Mouse (Mus musculus) intestine, embryonic 15.5 days (tissue): ENCODE results near the gene Tarbp2. TPM values are rescaled to one million over a fixed set of nuclear protein-coding genes. Genes with fewer than 3 reads are reported as not detected.

Source experiments
- ATAC-seq: fragments of 200-750 bp; cut with Nextera tagmentation; 2 replicates; pipeline ENCODE4 v1.8.0; 2017; ENCODE audit warnings: moderate TSS enrichment, moderate library complexity
- H3K27ac ChIP-seq: fragments of 300-500 bp; sonication (generic); 2 replicates; pipeline ENCODE4 v1.5.1; 2015; ENCODE audit warnings: mild to moderate bottlenecking, inconsistent platforms
- H3K27me3 ChIP-seq: fragments of 300-500 bp; sonication (generic); replicated peaks from 2 replicates; pipeline ENCODE4 v1.6.1; 2015; ENCODE audit warnings: inconsistent platforms
- H3K36me3 ChIP-seq: fragments of 300-500 bp; sonication (generic); 2 replicates; pipeline ENCODE4 v1.6.1; 2015; ENCODE audit warnings: inconsistent platforms
- H3K4me1 ChIP-seq: fragments of 300-500 bp; sonication (generic); replicated peaks from 2 replicates; pipeline ENCODE4 v1.6.1; 2015; ENCODE audit warnings: inconsistent platforms
- H3K4me2 ChIP-seq: fragments of 300-500 bp; sonication (generic); replicated peaks from 2 replicates; pipeline ENCODE4 v1.6.1; 2015; ENCODE audit warnings: mild to moderate bottlenecking, inconsistent platforms
- H3K4me3 ChIP-seq: fragments of 300-500 bp; sonication (generic); replicated peaks from 2 replicates; pipeline ENCODE4 v1.5.1; 2015; ENCODE audit warnings: inconsistent platforms
- H3K9ac ChIP-seq: fragments of 300-500 bp; sonication (generic); 2 replicates; pipeline ENCODE4 v1.6.1; 2015; ENCODE audit warnings: inconsistent platforms
- H3K9me3 ChIP-seq: fragments of 300-500 bp; sonication (generic); 2 replicates; pipeline ENCODE4 v1.6.1; 2016; ENCODE audit warnings: inconsistent platforms
- WGBS: fragments of 180-500 bp; shearing (Covaris S2); methylation state at CpG from one replicate; pipeline ENCODE4 v1.1.7; 2015; 5-methylcytosine and 5-hydroxymethylcytosine counted together
- polyA plus RNA-seq: library from polyadenylated mRNA; unstranded; fragments of >200 nt; fragmentation: Nextera tagmentation; extraction: Ambion mirVana; gene quantifications from 2 replicates; pipeline ENCODE4 v1.2.1, GENCODE M21; 2015

Tarbp2 gene
- polyA plus RNA-seq, 1 experiment from 2014 or later = 94.1 TPM

- H3K9ac ChIP-seq = no peak overlapping the region
- peaks cover 11% of the 10 kb centered on the region; the same call in 1 of the 2 replicates for H3K36me3 ChIP-seq
- no peak overlapping the region for H3K27ac ChIP-seq
- H3K4me3 ChIP-seq = no peak overlapping the region
- no peaks in the 10 kb centered on the region for H3K9me3 ChIP-seq
- peaks cover 27% of the 10 kb centered on the region for H3K4me1 ChIP-seq
- no peaks in the 10 kb centered on the region for H3K27me3 ChIP-seq
- ATAC-seq = no peak
- H3K4me2 ChIP-seq = no peak overlapping the region
Measured at GRCm38 (mm10) chr15:102507561-102507960, 10.4 kb upstream of the Tarbp2 start.

GRCm38 (mm10) chr15:102508336-102508735, 9.7 kb upstream of the Tarbp2 start:
- 87% methylated on average over 3 of the region's 3 CpGs for WGBS

GRCm38 (mm10) chr15:102510110-102510509, 7.9 kb upstream of the Tarbp2 start:
- Histone ChIP-seq H3K4me1 (peaks cover 27% of the 10 kb centered on the region), H3K9ac (peak overlapping the region; percentile 61), H3K36me3 (no peaks in the 10 kb centered on the region), H3K27me3 (no peaks in the 10 kb centered on the region), H3K27ac (peak overlapping the region; percentile 81), H3K4me3 (peak overlapping the region; percentile 58), H3K9me3 (no peaks in the 10 kb centered on the region), H3K4me2 (peak overlapping the region; percentile 87)
- WGBS = 4% methylated on average over 9 of the region's 9 CpGs
- peak; percentile 68 for ATAC-seq

More at GRCm38 (mm10) chr15:102508336-102508735, 9.7 kb upstream of the Tarbp2 start:
- no peak overlapping the region for H3K27ac ChIP-seq
- H3K4me2 ChIP-seq = no peak overlapping the region
- ATAC-seq = no peak
- peaks cover 27% of the 10 kb centered on the region for H3K4me1 ChIP-seq
- peaks cover 8% of the 10 kb centered on the region; the same call in 1 of the 2 replicates for H3K36me3 ChIP-seq
- H3K27me3 ChIP-seq = no peaks in the 10 kb centered on the region
- no peak overlapping the region for H3K4me3 ChIP-seq
- no peak overlapping the region for H3K9ac ChIP-seq
- no peaks in the 10 kb centered on the region for H3K9me3 ChIP-seq

GRCm38 (mm10) chr15:102510590-102511284, 7.3 kb upstream of the Tarbp2 start:
- H3K4me3 ChIP-seq = peak overlapping the region; percentile 58
- H3K4me2 ChIP-seq = peak overlapping the region; percentile 87
- WGBS = 3% methylated on average over 34 of the region's 34 CpGs
- no peaks in the 10 kb centered on the region for H3K36me3 ChIP-seq
- no peaks in the 10 kb centered on the region for H3K9me3 ChIP-seq
- ATAC-seq = peak; percentile 93
- no peaks in the 10 kb centered on the region for H3K27me3 ChIP-seq
- peak overlapping the region; percentile 61 for H3K9ac ChIP-seq
- H3K27ac ChIP-seq = peak overlapping the region; percentile 81
- H3K4me1 ChIP-seq = peaks cover 29% of the 10 kb centered on the region

- ATAC-seq = no peak
- no peaks in the 10 kb centered on the region for H3K27me3 ChIP-seq
- peak overlapping the region; percentile 66; the same call in 1 of the 2 replicates for H3K27ac ChIP-seq
- peaks cover 32% of the 10 kb centered on the region for H3K4me1 ChIP-seq
- WGBS = 29% methylated on average over 6 of the region's 6 CpGs
- H3K4me2 ChIP-seq = peak overlapping the region; percentile 87
- no peak overlapping the region for H3K9ac ChIP-seq
- no peaks in the 10 kb centered on the region for H3K9me3 ChIP-seq
- no peak overlapping the region for H3K4me3 ChIP-seq
- no peaks in the 10 kb centered on the region for H3K36me3 ChIP-seq
Measured at GRCm38 (mm10) chr15:102511285-102511833, 6.6 kb upstream of the Tarbp2 start.

GRCm38 (mm10) chr15:102512010-102512409, 6.0 kb upstream of the Tarbp2 start:
- Histone ChIP-seq H3K27ac (0 out of 2 replicates have a peak overlapping the region, but pooled peaks have one; percentile 66), H3K4me3 (no peak overlapping the region), H3K9me3 (no peaks in the 10 kb centered on the region), H3K9ac (peak overlapping the region; percentile 26; the same call in 1 of the 2 replicates), H3K36me3 (no peaks in the 10 kb centered on the region), H3K4me1 (peaks cover 33% of the 10 kb centered on the region), H3K4me2 (peak overlapping the region; percentile 87; the same call in 1 of the 2 replicates), H3K27me3 (no peaks in the 10 kb centered on the region)
- ATAC-seq = no peak
- 49% methylated on average over 5 of the region's 5 CpGs for WGBS

GRCm38 (mm10) chr15:102512471-102512870, 5.5 kb upstream of the Tarbp2 start:
- no peak for ATAC-seq

GRCm38 (mm10) chr15:102513004-102513403, 5.0 kb upstream of the Tarbp2 start:
- Histone ChIP-seq H3K9me3 (no peaks in the 10 kb centered on the region), H3K4me3 (no peak overlapping the region), H3K27me3 (no peaks in the 10 kb centered on the region), H3K27ac (no peak overlapping the region), H3K4me2 (no peak overlapping the region), H3K4me1 (peaks cover 33% of the 10 kb centered on the region), H3K9ac (no peak overlapping the region), H3K36me3 (no peaks in the 10 kb centered on the region)
- ATAC-seq = no peak
- whole genome bisulfite sequencing = 75% methylated on average over 3 of the region's 3 CpGs

More at GRCm38 (mm10) chr15:102512471-102512870, 5.5 kb upstream of the Tarbp2 start:
- H3K27me3 ChIP-seq = no peaks in the 10 kb centered on the region
- H3K36me3 ChIP-seq = no peaks in the 10 kb centered on the region
- no peak overlapping the region for H3K4me3 ChIP-seq
- no peak overlapping the region for H3K27ac ChIP-seq
- H3K4me2 ChIP-seq = no peak overlapping the region
- peaks cover 33% of the 10 kb centered on the region for H3K4me1 ChIP-seq
- H3K9ac ChIP-seq = peak overlapping the region; percentile 26; the same call in 1 of the 2 replicates
- no peaks in the 10 kb centered on the region for H3K9me3 ChIP-seq

- Histone ChIP-seq H3K9me3 (no peaks in the 10 kb centered on the region), H3K4me3 (no peak overlapping the region), H3K4me2 (peak overlapping the region; percentile 94), H3K9ac (no peak overlapping the region), H3K27ac (no peak overlapping the region), H3K4me1 (peaks cover 34% of the 10 kb centered on the region), H3K36me3 (no peaks in the 10 kb centered on the region), H3K27me3 (no peaks in the 10 kb centered on the region)
- no peak for ATAC-seq
- 89% methylated on average over 2 of the region's 2 CpGs for WGBS
Measured at GRCm38 (mm10) chr15:102515261-102515660, 2.7 kb upstream of the Tarbp2 start.

- Histone ChIP-seq H3K27me3 (no peaks in the 10 kb centered on the region), H3K27ac (0 out of 2 replicates have a peak overlapping the region, but pooled peaks have one; percentile 85), H3K4me2 (peak overlapping the region; percentile 94), H3K9ac (peak overlapping the region; percentile 64; the same call in 1 of the 2 replicates), H3K9me3 (no peaks in the 10 kb centered on the region), H3K4me1 (peaks cover 39% of the 10 kb centered on the region), H3K36me3 (no peaks in the 10 kb centered on the region), H3K4me3 (peak overlapping the region; percentile 68)
- WGBS = 45% methylated on average over 4 of the region's 4 CpGs
- ATAC-seq = no peak
Measured at GRCm38 (mm10) chr15:102515791-102516190, 2.2 kb upstream of the Tarbp2 start.

- H3K27me3 ChIP-seq = no peaks in the 10 kb centered on the region
- peak overlapping the region; percentile 85 for H3K27ac ChIP-seq
- H3K4me3 ChIP-seq = peak overlapping the region; percentile 68
- peak overlapping the region; percentile 94 for H3K4me2 ChIP-seq
- no peaks in the 10 kb centered on the region for H3K9me3 ChIP-seq
- peaks cover 35% of the 10 kb centered on the region for H3K4me1 ChIP-seq
- 0 out of 2 replicates have a peak, but pooled peaks cover 3% of the 10 kb centered on the region for H3K36me3 ChIP-seq
- peak overlapping the region; percentile 64 for H3K9ac ChIP-seq
- no peak for ATAC-seq
- under 1% methylated on average over 12 of the region's 12 CpGs for WGBS
Measured at GRCm38 (mm10) chr15:102516293-102516692, 1.7 kb upstream of the Tarbp2 start.

GRCm38 (mm10) chr15:102516728-102517404, 1.1 kb upstream of the Tarbp2 start, which contains the start of gene Map3k12:
Gene Map3k12, minus strand, starts transcription at chr15:102517064.
- Histone ChIP-seq H3K4me3 (peak within 1 kb of the TSS; percentile 68), H3K4me1 (peaks cover 29% of the 10 kb centered on the region), H3K27me3 (no peaks in the 10 kb centered on the region), H3K9ac (peak within 1 kb of the TSS; percentile 64), H3K27ac (peak within 1 kb of the TSS; percentile 99), H3K4me2 (peak within 1 kb of the TSS; percentile 94), H3K36me3 (0 out of 2 replicates have a peak, but pooled peaks cover 6% of the 10 kb centered on the region), H3K9me3 (no peaks in the 10 kb centered on the region)
- WGBS = under 1% methylated on average over 43 of the region's 43 CpGs
- 0 out of 2 replicates have a peak, but pooled peaks have one; percentile 5 for ATAC-seq
